Mouse (Mus musculus) bone marrow, adult 2 months (tissue): ENCODE results near the gene Gpatch3.

ENCODE experiments used
- CTCF ChIP-seq: fragments of 200-500 bp; IDR thresholded peaks from 2 replicates; pipeline ENCODE4 v1.5.1; 2011; ENCODE audit warnings: low read length, control low read depth; ENCODE audit not compliant: control insufficient read depth, insufficient read depth
- POLR2A ChIP-seq: fragments of 200-500 bp; IDR thresholded peaks from 2 replicates; pipeline ENCODE4 v1.6.1; 2011; ENCODE audit warnings: low read depth, mild to moderate bottlenecking, control low read depth, low read length, borderline replicate concordance; ENCODE audit not compliant: control insufficient read depth

DNA sequence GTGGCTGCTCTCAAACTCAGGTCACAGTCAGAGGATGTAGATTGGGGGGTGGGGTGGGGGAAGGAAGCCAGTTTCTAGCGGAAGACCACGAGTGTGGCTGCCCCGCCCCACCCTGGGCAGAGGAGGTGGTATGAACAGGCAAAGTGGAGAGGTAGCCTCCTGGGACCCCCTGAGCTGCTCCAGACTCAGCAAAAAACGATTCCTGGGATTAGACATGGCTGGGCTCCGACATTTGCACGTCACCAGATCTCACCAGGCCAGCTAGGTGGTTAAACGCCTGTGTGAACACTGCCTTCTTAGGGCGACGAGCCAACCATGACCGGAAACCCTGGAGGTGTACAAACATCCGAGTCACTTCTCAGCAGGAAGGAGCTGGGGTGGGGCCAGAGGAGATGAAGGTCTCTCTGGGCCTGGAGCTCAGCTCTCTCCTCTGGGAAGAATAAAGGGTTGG is 51.1 kb downstream of the Gpatch3 start:
- TF ChIP-seq CTCF = no peak
- no peak for TF ChIP-seq POLR2A
